Mouse (Mus musculus): ENCODE measurements around the gene Rft1.

The Rft1 gene

DNA sequence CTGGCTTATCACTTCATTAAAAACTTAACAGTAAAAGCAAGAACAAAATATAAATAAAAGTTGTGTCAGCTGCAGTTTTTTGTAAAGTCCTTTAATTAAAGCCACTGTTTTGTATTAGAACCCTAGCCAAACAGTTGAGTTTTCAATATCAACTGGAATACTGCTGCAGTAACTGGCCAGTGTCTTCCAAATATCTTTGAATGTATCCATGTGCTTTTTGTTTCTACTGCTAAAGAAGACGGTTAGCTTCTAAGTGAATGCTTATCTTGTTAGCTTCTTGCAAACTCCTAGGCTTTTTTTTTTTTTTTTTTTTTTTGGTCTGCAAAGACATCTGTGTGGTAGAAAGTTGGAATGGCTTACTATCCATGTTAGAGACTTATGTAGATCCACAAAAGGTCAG is 65.4 kb downstream of the Rft1 start:
- DNase-seq (ENCODE audit: low read depth in 1 of 2, low spot score in 2 of 2) = no peak

DNA sequence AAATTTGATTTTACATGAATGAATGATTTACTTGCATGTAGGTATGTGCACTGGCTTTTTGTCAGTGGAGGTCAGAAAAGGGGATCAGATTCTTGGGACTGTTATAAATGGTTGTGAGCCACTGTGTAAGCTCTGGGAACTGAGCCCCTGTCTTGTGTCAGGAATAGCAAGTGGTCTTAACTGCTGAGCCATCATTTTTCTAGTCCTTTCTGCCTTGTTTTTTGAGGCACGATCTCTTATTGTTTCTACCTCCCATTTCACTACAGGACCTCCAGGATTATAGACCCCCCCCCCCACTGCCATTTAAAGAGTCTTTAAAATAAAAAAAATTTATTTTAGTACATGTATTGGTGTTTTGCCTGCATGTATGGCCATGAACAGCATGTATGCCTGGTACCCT is 67.7 kb downstream of the Rft1 start:
- DNase-seq (ENCODE audit: low read depth in 1 of 2, low spot score in 2 of 2) = no peak

DNA sequence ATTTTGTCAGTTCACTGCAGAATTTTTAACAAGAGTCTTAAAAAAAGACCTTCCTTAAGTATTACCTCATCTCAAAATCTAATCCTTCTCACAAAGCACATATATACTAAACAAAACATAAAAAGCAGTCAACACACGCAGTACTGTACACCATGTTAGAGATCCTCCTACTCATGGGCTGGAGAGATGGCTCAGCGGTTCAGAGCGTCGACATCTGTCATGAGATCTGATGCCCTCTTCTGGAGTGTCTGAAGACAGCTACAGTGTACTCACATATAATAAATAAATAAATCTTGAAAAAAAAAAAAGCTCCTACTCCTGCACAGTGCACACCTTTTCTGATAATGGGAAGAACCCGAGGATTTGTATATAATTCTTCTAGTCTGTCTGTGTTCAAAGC is 68.2 kb downstream of the Rft1 start:
- no peak for DNase-seq (ENCODE audit: low read depth in 1 of 2, low spot score in 2 of 2)

DNA sequence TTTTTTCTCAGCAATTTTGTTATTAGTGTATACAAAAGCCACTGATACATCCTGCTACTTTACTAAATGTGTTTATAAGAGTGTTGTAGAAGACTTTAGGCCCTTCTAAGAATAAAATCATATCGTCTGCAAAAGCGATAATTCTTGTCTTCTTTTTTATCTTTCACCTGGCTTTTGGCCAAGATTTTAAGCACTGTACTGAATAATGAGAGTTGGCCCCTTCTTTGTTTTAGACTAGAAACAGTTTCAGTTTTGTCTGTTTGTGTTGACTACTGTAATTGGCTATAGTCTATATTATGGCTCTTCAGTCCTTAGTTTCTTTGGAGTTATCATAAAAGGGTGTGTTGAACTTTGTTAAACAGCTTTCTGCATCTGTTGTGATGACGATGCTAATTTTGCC is 77.7 kb downstream of the Rft1 start:
- DNase-seq (ENCODE audit: low read depth in 1 of 2, low spot score in 2 of 2) = no peak

DNA sequence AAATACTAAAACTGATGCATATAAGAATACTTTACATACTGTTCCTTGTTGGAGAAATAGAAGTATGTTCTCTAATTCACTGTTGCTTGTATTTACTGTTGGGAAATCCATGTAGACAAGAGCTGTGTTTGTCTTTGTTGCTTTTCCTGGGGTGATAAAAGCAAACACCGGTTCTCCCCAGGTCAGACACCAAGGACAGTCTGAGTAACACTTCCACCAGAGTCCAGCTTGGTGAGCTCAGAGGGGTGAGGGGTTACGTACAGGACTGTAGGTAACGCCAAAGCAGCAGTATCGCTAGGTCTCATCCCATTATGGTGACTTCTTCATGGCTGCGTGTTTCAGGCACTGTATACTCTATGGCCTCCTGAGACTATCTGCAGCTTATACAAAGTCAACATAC is 80.5 kb downstream of the Rft1 start:
- DNase-seq (ENCODE audit: low read depth in 1 of 2, low spot score in 2 of 2) = no peak

DNA sequence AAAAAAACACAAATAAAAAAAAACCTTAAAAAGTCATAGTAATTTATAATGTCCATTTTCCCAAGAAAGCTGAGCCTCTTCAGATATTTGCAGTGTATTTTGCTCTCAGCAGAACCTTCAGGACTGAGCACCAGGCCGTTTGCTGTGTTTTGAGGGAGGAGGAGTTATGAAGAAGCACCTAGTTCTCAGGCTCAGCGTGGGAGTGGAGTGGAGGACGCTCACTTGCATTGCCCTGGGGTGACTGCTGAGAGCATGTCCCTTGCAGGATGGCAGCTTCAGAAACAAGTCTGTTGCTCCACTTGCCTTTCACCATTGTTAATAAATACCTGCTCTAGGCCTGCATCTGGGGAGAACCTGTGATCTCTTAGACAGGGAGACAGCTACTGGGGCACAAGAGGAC is 81.7 kb downstream of the Rft1 start:
- no peak for DNase-seq (ENCODE audit: low read depth in 1 of 2, low spot score in 2 of 2)

DNA sequence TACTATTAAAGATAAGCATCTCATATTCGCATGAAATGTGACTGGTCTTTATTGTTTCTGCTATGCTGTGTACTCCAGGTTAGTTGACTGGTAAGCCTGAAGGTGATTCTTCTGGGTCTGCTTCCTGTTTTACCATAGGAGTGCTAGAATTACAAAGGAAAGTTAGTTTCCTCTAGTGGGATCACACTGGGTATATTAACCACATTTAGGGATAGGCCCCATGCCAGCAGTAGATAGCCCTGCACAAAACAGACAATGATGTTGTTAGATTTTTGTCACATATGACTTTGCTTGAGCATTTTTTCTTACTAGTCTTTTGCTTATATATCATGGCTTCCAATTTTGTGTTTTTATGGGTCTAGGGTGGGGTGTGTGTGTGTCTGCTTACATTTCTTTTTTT is 82.3 kb downstream of the Rft1 start:
- DNase-seq (ENCODE audit: low read depth in 1 of 2, low spot score in 2 of 2) = no peak
